Mouse (Mus musculus) layer of hippocampus, adult 9-11 months (tissue): ENCODE measurements around the gene Zkscan16.
A peak's percentile ranks its signal among the peaks of the same experiment; 100 is the strongest.

Experiments
- DNase-seq: peaks from one replicate; pipeline ENCODE4 v3.0.0; 2022

Gene Zkscan16

DNA sequence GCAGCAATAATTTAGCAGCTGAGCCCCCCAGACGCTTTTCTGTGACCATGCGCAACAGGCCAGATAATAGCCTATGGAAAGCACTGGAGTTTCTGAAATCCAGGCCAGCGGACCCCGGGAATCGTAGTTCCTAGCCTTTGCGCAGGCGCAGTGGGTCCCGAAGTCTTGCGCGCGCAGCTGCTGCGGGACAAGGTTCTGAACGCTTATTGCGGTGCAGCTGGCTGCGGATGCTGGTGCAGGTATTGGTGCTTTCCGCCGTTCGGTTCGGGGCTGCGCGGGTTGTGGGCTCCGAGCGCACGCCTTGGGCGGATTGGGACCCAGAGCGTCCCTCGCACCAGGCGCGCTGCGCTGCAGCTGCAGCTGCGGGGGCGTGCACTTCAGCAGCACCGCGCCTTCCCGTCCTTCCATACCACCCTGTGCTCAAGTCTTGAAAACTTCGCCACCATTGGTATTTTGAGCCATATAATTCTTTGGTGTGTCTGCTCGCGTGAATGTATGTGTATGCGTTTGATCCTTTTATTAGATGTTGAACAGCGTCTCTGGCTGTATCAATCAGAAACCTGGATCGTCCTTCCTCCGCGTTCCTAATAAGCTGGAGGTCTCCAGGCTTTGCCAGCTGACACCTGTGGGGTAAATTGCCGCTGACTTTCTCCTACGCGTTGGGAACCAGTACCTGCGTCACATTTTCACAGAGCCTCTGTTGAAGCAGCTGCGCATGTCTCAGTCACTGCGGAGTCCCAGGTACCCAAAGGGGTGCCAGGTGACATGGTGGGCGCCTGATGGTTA is at the start of gene Zkscan16:
Zkscan16 (plus strand) TSS at position 209 of the 786 bp plus-strand sequence.
- peak; percentile 92 for DNase-seq

- DNase-seq, result no peak
These were observed 49.0 kb upstream of the Zkscan16 start for GRCm38 (mm10) chr4:58894399-58894798.

DNA sequence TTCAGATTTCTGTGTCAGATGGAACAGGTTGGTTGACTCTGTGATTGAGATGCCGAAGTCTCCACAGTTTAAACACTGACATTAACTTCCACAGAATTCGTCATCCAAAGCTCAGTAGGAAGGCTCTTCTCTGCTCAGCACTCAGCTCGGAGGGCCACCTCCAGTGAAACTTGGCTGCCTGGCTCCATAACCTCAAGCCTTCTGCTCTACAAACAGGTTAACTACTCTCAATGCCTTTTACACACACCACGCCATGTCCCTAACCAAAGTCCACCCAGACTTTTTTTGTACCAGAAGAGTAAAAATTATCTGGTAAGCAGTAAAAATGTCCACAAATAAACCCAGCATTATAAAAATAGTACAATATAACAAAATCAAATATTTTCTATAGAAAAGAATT is 46.0 kb upstream of the Zkscan16 start:
- DNase-seq, result no peak

GRCm38 (mm10) chr4:58898318-58898717 is 45.1 kb upstream of the Zkscan16 start:
- no peak for DNase-seq

DNA sequence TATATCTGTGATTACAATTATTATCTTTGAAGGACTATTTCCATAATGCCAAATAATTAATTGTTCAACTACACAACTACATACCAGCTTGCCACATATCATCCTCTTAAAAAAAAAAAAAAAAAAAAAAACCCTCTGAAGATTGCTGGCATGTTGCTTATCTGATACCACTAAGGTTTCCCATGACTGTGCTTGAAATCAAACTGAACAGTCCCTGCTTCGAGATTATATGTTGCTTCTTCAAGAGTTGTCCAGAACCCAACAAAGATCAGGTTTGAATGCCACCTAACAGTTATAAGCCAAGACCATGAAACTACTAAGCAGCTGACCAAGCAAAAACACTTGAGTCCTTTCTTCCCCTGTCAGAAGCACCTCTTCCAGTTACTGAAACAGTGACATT is 36.0 kb upstream of the Zkscan16 start:
- DNase-seq, result no peak

GRCm38 (mm10) chr4:58910175-58911068 is 33.0 kb upstream of the Zkscan16 start:
- DNase-seq, result no peak

DNA sequence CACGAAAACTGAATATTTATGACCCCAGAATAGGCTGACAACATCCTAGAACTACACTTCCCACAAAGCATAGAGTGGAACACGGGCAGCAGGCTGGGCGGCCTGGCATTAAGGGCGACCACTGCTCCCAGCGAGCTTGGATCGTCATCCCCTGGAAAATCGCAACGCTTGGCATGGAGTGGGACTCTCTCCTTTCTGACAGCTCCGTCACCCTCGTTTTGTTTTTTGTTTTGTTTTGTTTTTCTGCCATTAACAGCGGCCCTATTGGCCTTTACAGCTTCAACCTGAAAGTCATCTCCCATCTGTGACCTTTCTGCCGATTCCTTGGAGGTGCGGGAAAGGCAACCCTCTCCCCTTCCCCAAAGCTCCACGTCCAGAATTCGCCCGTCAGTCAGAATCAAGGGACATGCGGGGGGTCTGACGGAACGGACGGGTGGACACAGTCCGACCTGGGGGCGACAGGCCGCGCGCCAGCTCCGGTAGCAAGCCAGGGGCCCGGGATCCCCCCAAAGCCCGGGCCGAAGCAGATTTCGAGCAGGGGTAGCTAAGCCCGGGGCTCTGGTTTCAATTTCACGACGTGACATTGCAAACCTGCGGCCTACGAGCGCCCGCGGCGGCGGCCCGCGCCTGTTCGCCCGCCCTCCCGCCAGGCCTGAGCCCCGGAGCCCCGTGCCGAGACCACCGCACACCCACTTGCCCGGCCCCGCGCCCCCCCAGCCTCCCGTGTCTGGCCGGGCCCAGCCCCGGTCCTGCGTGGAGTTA is 32.2 kb upstream of the Zkscan16 start:
- DNase-seq, result peak; percentile 46

DNA sequence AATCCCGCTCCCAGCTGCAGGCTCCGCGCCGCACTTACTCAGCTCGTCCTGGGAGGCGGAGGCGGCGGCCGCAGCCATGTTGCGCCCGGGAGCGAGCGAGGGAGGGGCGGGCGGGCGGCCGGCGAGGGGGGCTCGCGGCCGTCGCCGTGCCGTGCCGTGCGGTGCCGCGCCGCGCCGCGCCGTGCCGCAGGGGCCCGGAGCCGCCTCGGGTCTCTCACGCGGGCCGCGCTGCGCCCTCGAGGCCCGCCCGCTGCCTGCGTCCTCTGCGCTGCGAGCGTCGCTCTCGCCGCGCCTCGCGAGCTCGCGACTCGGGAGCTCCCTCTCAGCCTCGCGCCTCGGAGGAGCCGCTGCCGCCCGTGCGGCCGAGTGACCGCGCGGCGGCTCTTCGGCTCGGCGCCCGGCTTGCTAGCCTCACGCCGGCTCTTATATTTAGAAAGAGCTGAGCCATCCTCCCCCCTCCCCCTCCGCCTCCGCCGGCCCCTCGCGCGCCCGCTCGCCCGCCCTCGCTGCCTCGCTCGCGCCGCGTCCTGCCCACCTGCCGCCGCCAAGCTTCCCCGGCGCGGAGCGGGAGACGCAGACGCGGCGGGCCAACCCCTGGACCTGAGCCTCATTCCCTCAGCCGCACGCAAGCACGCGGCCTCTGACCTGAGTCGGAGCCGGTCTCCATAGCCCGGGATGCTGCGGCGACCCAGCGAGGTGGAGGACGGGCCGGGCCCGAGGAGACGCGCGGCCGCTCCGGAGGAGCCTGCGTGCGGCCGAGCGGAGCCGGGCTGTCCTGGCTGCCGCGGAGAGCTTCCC is 31.4 kb upstream of the Zkscan16 start:
- peak; percentile 57 for DNase-seq

DNA sequence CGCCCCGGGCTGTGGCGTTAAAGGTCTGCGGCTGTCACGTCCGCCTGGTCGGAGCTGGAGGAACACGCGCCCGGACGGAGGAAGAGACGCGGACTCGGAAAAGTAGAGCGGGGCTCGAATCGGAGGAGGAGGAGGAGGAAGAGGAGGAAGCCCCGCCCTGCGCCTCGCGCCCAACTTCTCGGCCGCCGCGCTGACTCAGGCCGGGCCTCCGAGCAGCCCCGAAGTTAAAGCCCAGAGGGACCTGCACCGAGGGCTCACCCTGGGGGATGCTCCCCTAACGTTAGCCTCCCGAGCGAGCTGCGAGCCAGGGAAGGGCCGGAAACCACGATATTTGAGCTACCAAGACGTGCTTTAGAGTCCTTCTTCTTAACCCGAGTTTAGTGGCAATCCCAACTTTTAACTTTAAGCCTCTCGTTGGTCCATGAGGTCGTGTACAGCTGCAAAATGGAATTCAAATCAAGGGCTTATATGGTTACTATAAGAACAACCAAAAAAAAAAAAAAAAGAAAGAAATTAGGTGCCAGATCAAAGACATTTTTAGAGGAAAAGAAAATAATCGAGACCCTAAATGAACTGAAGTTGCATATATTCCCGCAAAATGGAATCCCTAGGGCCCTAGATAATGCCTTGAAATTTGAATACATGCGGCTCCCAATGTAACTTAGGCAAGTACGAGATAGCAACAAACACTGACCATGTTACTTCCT is 30.6 kb upstream of the Zkscan16 start, which contains the start of gene Ecpas:
Ecpas (minus strand) TSS at position 121 of the 707 bp plus-strand sequence.
- DNase-seq, result peak; percentile 60

- DNase-seq, result no peak
These were observed 29.9 kb upstream of the Zkscan16 start for GRCm38 (mm10) chr4:58913336-58914026.

- no peak for DNase-seq
These were observed 28.2 kb upstream of the Zkscan16 start for GRCm38 (mm10) chr4:58915081-58915826.

- DNase-seq, result no peak
These were observed 19.5 kb upstream of the Zkscan16 start for GRCm38 (mm10) chr4:58923933-58924332.

GRCm38 (mm10) chr4:58925664-58926063 is 17.8 kb upstream of the Zkscan16 start:
- DNase-seq, result no peak

GRCm38 (mm10) chr4:58926120-58926519 is 17.3 kb upstream of the Zkscan16 start:
- DNase-seq, result no peak

GRCm38 (mm10) chr4:58927661-58928060 is 15.8 kb upstream of the Zkscan16 start:
- no peak for DNase-seq

DNA sequence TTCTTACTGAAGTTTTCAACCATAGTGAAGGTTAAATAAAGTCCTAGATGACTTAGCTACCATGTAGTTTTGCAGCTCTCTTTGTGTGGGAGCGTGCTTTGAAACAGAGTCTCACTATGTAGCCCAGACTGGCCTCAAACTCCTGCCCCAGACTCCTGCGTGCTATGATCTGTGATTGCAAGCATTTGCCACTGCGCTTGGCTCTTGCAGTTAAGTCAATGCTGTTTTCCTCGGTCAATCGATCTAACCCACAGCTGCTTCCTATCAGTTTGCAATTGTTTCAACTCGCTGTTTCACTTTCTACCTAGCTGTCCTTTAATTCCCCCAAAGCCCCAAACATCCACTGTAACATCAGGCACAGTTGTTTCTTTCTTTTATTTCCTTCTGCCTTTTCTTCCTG is 10.9 kb upstream of the Zkscan16 start:
- DNase-seq, result no peak

DNA sequence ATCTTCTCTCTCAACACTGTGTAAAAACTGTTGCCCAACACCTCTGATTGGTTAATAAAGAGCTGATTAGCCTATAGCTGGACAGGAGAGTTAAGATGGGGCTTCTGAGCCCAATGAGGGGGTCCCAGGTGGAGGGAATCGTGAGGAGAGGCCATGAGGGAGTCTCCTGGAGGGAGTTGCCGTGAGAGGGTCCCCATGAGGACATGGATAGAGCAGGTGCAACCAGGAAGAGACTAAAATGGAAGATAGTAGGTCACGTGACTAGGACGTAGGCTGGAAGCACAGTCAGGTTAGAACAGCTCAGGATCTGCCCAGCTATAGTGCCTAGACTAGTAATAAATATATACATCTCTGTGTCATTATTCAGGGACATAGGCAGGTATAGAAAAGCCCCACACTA is 9.1 kb upstream of the Zkscan16 start:
- DNase-seq, result no peak

DNA sequence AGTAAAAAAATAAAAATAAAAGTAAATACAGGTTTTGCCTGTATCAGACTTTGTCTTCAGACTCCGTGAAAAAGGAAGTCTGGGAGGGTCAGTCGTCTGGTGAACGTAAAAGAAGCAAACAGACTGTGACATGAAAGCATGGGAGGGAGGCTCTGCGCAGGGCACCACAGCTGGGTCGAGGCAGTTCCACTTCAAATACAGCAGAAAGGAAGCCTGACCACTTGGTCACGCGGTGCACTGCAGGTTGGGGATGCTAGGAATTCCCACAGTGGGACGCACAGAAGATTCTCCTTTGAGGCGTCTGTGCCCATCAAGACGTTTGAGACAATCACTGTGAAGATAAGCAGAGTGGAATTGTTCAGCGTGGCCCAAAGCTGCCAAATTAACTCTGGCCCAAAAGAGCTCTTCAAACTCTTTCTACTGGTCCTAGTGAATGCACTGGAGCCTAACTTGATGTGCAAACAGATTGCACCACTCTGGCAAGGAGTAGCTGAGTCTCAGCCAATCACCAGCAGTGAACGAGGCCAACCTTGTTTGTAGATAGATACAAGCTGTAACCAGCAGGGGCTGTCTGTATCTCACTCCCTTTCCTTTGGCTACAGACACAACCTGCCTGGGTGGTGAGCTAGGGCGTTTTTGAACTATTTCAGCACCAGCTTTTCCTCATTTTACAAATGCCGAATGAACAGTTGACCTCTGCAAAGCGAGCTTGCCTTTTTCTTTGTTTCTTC is 8.5 kb upstream of the Zkscan16 start:
- DNase-seq, result peak; percentile 47

- no peak for DNase-seq
These were observed 7.6 kb upstream of the Zkscan16 start for GRCm38 (mm10) chr4:58935846-58936245.
